Mouse (Mus musculus) olfactory bulb, adult 2 months (tissue): ENCODE data around the gene Man2a1.

Experiments
- CTCF ChIP-seq: fragments of 200-500 bp; IDR thresholded peaks from 2 replicates; pipeline ENCODE4 v1.5.1; 2012; ENCODE audit warnings: low read depth, mild to moderate bottlenecking, low read length, moderate library complexity; ENCODE audit not compliant: insufficient read depth
- POLR2A ChIP-seq: fragments of 200-500 bp; IDR thresholded peaks from 2 replicates; pipeline ENCODE4 v1.6.1; 2012; ENCODE audit warnings: mild to moderate bottlenecking, low read depth, low read length, moderate library complexity; ENCODE audit not compliant: insufficient read depth

DNA sequence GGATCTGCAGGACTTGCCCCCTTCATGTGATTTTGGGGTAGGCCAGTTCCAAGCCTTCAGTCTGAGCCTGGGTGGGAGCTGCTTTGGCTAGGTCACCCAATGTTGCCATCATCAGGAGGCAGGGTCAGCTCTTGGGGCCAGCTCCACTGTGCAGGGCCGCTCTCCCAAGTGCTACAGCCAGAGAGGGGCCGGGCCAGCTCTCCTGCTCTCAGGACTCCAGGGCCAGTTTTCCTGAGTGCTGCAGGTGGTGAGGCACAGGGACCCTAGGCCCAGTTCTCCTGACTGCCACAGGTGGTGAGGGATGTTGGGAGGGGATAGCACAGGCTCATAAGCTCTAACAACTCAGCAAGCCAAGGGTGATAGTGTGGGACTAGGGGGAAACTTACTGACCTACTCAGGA is 53.1 kb downstream of the Man2a1 start:
- TF ChIP-seq CTCF (no peak), POLR2A (no peak)
